Mouse (Mus musculus) splenic B cell, adult 2 months (primary cell): ENCODE results near the gene Dgcr2.

Experiments
- DNase-seq: peaks from one replicate; pipeline ENCODE4 v3.0.0-alpha.2; 2011; ENCODE audit warnings: low read depth, low spot score
- H3K27me3 ChIP-seq: 2 replicates; pipeline ENCODE4 v1.6.1; 2012; ENCODE audit warnings: mild to moderate bottlenecking, low read length, moderate library complexity, mixed read lengths; ENCODE audit not compliant: control insufficient read depth, poor library complexity, insufficient read depth, severe bottlenecking
- H3K36me3 ChIP-seq: 2 replicates; pipeline ENCODE4 v1.6.1; 2012; ENCODE audit warnings: mild to moderate bottlenecking, low read length, moderate library complexity, mixed read lengths; ENCODE audit not compliant: control insufficient read depth, poor library complexity, insufficient read depth, severe bottlenecking

Dgcr2 gene

DNA sequence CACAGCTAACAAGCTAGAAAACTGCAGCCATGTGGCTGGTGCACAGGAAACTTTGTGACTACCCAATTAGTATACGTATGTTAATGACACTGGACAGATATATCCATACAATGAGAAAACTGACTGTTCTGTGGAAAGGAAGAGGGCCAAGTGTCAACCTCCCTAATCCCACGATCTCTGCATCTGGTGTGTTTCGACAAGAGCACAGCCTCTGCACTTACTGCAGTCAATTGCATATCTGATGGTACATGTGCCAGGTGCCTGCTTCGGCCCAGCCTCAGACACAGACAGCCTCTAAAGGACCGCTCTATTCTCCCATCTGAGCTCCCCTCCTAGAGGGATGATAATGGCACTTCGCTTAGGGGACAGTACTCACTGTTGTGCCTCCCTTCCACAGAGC lies 49.9 kb downstream of the Dgcr2 start:
- DNase-seq, result no peak
- H3K36me3 ChIP-seq, result peaks cover 10% of the 10 kb centered on the region; the same call in 1 of the 2 replicates
- no peaks in the 10 kb centered on the region for H3K27me3 ChIP-seq

DNA sequence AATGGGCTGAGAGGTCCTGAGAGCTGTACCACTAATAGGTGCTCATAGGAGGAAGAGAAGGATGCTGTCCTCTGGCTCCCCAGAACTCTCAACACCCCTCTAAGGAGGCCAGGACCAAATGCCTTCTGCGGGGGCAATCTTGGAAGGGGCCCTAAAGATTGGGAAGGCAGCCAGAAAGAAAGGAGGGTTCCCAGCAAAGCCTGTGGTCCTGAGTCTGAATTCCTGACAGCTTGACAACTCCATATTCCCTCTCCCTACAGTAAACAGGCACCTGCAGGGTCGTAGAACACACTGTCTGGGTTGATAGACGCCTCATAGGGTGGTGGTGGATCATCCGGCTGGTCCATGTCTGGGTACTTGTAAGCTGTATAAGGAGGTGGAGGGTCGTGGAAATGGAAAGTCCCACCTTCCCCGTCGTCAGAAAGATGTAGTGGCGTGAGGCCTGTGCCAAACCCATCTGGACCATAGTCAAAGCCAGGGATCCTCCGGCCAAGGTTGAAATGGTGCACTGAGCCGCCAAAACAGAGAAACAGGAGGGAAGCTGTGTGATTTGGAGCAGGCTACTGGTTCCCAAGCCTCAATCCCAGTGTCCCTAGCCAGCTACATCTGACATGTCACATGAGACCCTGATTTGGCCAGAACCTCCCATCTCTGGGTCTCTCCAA lies 54.5 kb downstream of the Dgcr2 start:
- DNase-seq, result no peak
- peaks cover 10% of the 10 kb centered on the region for H3K36me3 ChIP-seq
- H3K27me3 ChIP-seq, result no peaks in the 10 kb centered on the region

DNA sequence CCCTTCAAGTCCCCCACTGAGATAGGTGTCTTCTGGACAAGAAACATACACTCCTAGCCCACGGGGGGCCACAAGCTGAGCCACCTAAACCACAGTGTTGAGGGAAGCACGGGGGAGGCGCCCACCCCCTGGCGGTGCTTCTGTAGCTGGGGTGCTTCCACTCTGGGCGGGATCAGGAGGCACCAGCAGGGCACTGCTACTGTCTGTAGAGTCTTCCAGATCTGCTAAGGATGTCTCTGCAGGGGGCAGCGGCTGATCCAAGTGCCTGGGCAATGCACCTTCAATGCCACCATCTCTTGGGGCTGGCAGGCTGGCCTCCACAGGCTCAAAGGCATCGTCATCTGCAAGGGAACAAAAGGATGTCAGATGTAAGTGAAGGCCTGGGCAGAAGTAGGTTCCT lies 55.9 kb downstream of the Dgcr2 start:
- DNase-seq, result no peak

DNA sequence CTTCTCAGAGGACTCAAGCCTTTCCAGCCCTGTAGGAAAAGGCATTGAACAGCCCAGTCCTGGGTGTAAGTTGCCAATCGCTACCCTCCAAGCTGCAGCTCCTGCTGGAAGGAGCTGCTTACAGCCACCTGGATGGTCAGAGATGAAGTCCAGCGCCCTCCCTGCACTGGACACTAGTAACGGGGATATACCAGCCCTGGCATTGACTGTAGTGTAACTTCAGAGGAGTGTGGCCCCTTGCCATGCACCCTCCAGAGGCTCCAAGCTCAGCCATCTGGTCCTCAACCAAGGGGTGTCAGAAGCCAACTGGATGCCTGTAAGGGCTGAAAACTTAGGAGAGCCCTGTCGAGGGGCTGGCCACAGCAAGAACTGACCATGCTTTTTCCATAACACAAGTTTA lies 58.4 kb downstream of the Dgcr2 start:
- DNase-seq, result no peak
- H3K27me3 ChIP-seq, result no peaks in the 10 kb centered on the region
- peaks cover 7% of the 10 kb centered on the region for H3K36me3 ChIP-seq

More for the DNA sequence above, 55.9 kb downstream of the Dgcr2 start:
- Histone ChIP-seq H3K27me3 (no peaks in the 10 kb centered on the region), H3K36me3 (peaks cover 7% of the 10 kb centered on the region)

DNA sequence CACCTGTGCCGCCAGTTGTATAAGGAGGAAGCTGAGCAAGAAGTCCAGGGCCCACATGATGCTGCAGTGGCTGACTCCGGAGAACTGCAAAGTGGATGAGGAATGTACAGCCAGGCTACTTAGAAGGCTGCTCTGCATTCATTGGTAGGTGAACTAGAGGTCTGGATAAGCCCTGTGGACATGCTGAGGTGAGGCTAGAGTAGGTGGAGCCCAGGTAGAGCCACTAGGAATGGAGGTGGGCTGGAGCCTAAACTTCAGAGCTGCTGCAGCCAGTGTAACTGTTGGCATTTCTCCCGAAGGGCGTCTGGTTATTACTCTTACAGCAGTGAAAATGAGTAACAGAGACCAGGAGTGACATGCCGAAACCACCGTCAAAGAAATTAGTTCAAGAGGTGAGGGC lies 60.3 kb downstream of the Dgcr2 start, which contains the start of gene Car15:
Gene Car15, minus strand, starts transcription at position 314 of the 400 bp plus-strand sequence.
- DNase-seq, result no peak
- H3K36me3 ChIP-seq, result no peaks in the 10 kb centered on the region; the same call in 1 of the 2 replicates
- H3K27me3 ChIP-seq, result no peaks in the 10 kb centered on the region

DNA sequence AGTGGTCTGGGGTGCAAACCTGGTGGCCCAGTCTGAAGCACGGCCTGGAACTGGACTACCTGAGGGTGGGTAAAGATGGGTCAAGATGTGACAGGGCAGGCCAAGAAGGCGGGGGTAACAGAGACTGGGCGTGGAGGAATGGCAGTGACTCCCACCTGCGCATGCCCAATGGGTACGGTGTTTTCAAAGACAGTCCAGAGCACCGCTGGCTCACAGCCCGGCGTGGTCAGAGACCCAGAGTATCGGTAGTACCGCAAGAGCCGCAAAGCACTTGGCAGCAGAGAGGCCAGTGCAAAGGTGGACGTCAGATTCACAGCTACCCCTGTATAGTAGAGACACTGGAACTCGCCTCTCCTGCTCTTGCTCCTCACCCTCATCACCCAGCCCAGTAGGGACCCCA lies 62.9 kb downstream of the Dgcr2 start:
- Histone ChIP-seq H3K27me3 (no peaks in the 10 kb centered on the region), H3K36me3 (no peaks in the 10 kb centered on the region; the same call in 1 of the 2 replicates)
- no peak for DNase-seq

DNA sequence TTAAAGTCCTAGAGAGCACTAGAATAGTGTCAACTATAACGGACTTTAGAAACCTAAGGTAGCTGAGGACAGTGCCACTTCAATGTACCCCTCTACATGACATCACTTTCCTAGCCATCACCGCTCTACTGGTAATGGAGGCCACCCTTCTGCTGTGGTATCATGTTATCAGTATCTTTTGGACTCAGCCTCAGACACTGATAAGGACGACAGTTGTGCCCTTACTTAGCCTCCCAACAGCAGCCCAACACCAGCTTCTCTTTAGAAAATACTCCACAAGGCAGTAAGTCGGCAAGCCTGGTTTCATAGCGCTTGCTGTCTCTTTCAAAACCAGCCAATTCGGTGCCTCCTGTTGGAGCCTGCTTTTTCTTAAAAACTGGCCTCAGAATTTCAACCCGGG lies 63.8 kb downstream of the Dgcr2 start:
- Histone ChIP-seq H3K36me3 (no peaks in the 10 kb centered on the region; the same call in 1 of the 2 replicates), H3K27me3 (no peaks in the 10 kb centered on the region)
- no peak for DNase-seq

DNA sequence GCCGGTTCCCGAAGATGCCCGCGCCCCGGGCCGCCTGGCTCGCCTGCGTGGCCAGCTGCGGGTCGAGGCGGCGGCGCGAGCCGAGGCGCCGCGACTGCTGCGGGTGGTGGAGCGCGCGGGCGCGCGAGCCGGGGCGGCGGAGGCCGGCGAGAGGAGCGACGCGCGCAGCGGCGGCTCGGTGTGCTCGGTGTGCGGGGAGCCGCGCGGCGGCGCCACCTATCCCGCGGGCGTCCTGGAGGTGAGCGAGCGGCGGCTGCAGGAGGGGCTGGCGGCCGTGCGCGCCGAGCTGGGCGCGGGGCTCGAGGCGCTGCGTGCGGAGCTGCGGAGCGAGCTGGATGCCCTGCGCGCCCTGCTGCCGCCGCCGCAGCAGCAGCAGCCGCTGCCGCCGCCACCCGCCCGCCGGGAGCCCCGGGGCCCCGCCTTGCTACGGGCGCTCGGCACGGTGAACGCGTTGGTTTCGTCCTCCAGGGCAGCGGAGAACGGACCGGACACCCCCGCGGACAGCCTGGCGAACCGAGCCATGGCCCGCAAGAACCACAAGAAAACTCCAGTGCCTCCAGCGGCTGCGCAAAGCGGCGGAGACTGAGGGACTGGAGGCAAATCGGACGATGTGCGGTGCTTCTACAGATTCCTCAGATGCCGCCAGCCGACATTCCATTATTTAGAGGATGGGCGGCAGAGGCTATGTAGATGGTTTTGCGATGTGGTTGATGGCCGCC lies 64.5 kb downstream of the Dgcr2 start:
- no peaks in the 10 kb centered on the region for H3K27me3 ChIP-seq
- DNase-seq, result no peak
- no peaks in the 10 kb centered on the region; the same call in 1 of the 2 replicates for H3K36me3 ChIP-seq

DNA sequence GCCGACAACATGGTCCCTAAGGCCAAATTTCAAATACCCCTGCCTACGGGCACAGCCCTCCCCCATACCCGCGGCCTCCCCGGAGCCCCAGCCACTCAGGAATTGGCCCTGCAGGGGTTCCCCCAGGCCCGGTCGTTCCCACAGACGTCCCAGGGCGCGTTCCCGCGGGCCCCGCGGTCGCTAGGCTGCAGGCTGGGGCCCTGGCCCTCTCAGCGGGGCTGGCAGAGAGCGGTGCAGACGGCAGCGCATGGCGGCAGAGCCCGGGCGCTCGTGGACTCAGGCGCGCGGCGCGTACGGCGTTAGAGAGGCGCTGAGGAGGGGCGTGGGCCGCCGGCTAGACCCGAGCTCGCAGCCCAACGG lies 65.1 kb downstream of the Dgcr2 start:
- H3K36me3 ChIP-seq, result no peaks in the 10 kb centered on the region; the same call in 1 of the 2 replicates
- no peaks in the 10 kb centered on the region for H3K27me3 ChIP-seq
- DNase-seq, result no peak

DNA sequence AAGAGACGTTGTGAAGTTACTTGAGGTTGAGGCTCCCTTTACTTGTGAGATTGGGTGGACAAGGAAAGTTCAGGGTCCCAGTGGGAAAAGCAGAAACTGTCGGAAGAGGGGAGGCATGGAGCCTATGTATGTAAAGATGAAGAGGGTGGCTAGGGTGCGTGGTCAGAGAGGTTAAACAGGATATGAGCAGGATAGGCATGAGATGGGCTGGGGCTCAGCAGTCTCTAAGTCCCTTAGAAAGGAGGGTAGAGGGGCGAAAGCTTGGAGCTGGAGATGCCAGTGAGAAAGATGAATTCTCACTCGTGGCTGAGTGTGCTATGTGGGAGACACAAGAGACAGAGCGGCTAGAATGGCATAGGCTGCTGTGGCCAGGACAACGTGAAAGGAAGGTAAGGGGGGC lies 65.5 kb downstream of the Dgcr2 start, which contains the start of gene B830017H08Rik:
Gene B830017H08Rik, plus strand, starts transcription at position 301 of the 400 bp plus-strand sequence.
- no peak for DNase-seq
- no peaks in the 10 kb centered on the region for H3K27me3 ChIP-seq
- no peaks in the 10 kb centered on the region; the same call in 1 of the 2 replicates for H3K36me3 ChIP-seq

DNA sequence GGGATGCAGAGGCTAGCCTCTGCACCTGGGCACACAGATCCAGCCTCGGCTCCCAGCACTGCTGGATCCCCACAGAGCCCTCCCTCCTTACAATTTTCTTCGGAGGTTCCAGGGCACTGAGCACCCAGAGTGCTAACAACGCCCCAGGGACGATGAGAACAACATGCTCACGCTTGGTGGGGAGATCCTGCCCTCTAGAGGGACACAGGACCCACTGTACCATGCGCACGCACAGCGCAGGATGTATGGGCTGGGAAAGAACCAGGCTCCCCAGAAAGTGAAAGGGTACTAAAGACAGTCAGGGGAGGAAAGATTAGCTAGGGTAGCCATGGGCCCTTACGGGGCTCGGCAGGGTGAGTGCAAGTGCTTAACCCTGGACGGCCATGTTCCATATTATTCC lies 66.6 kb downstream of the Dgcr2 start:
- DNase-seq, result no peak
- H3K36me3 ChIP-seq, result no peaks in the 10 kb centered on the region; the same call in 1 of the 2 replicates
- no peaks in the 10 kb centered on the region for H3K27me3 ChIP-seq

DNA sequence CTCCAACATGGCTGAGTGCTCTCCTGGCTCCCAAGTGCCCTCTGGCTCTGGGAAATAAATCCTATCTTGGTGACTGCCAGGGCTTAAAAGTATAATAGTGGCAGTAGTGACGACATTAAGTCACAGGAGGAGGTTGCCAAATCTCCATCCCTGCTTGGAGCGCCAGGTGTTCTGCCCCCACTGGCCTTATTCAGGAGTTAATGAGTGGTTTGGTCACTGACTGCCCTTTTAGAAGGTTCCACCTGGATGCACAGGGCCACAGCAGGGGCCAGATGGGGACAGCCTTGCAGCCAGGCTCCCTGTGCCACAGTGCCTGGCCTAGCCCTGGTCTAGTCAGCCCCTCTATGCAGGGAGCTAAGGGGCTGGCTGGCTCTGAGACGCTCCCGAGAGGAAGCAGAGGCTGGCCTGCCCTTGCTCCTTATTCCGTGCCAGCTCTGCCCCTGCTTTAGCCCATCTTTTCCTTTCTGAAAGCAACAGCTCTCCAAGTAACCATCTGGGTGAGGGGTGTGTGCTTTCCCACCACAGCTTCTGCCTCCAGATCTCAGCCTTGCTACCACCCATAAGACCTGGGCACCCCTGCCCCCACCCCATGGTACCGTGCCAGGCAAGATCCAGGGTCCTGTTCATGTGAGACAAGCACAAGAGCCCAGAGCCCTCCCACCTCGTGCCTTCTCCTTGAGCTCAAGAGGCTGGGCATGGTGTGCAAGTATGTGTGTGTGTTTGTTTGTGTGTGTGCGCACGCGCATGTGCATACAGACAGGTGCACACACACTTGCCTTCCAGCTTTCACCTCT lies 67.8 kb downstream of the Dgcr2 start:
- no peak for DNase-seq
- Histone ChIP-seq H3K36me3 (no peaks in the 10 kb centered on the region; the same call in 1 of the 2 replicates), H3K27me3 (no peaks in the 10 kb centered on the region)

DNA sequence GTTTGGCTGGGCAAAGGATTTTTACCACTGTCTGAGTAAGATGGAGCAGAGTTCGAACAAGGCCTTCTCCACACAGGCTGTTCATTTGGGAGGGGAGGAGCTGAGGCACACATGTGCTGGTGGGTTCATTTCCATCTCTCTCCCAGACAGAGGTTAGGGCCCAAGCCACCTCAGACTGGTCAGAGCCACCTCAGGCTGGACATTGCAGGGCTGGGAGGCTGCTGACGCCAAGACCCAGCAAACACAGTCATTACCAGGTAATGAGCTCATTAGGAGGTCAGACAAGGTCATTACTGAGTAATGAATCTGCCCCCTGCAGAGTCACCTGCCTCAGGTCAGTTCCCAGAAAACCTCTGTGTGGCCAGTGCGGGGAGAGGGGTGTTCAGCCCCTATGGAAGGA lies 69.5 kb downstream of the Dgcr2 start:
- Histone ChIP-seq H3K36me3 (no peaks in the 10 kb centered on the region; the same call in 1 of the 2 replicates), H3K27me3 (no peaks in the 10 kb centered on the region)
- no peak for DNase-seq

DNA sequence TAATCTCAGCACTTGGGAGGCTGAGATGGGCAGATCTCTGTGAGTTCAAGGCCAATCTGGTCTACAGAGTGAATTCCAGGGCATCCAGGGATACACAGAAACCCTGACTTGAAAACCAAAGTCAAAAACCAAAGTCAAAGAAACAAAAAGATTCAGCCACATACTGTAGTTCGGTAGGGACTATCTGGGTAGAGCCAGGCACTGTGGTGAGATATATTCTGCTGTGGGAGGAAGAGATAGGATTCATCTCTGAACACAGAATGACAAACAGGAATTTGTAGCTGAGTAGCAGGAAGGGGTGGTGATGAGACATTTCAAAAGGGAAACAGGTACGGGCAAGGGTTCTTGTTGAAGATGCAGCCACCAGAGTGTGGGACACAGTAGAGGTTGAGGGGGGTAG lies 70.1 kb downstream of the Dgcr2 start:
- Histone ChIP-seq H3K36me3 (no peaks in the 10 kb centered on the region; the same call in 1 of the 2 replicates), H3K27me3 (no peaks in the 10 kb centered on the region)
- no peak for DNase-seq

DNA sequence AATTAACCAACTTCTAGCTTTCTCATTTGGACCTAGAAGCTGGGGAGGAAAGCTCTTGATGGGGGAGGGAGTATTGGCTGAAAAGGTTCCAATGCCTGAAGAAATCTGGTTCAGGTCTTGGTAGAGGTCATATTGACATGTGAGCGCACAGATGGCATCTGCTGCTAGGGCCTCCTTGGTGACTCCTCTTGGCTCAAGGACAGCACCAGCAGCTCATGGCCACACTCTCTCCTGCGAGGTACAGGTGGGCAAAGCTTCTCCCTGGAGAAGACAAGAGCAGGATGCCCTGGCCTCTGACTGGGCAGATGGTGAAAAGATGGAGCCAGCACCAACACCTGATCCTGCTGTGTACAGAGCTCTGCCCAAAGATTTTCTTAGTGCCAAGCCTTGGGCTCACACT lies 71.9 kb downstream of the Dgcr2 start:
- Histone ChIP-seq H3K27me3 (no peaks in the 10 kb centered on the region), H3K36me3 (no peaks in the 10 kb centered on the region)
- DNase-seq, result no peak
